Mouse (Mus musculus) stomach, postnatal 0 days (tissue): ENCODE results near the gene Ccn1. TPM values are rescaled to one million over a fixed set of nuclear protein-coding genes. Genes with fewer than 3 reads are reported as not detected.

ENCODE experiments used
- ATAC-seq: fragments of 200-750 bp; cut with Nextera tagmentation; 2 replicates; pipeline ENCODE4 v1.8.0; 2017; ENCODE audit not compliant: low FRiP score, low TSS enrichment
- DNase-seq: peaks from one replicate; pipeline ENCODE4 v3.0.0-alpha.2; 2016; ENCODE audit warnings: low spot score
- H3K27ac ChIP-seq: fragments of 300-500 bp; sonication (generic); replicated peaks from 2 replicates; pipeline ENCODE4 v1.5.1; 2014; ENCODE audit warnings: mild to moderate bottlenecking, control low read depth
- H3K27me3 ChIP-seq: fragments of 300-500 bp; sonication (generic); 2 replicates; pipeline ENCODE4 v1.6.1; 2014; ENCODE audit warnings: low read length; ENCODE audit not compliant: control insufficient read depth, insufficient read depth
- H3K36me3 ChIP-seq: fragments of 300-500 bp; sonication (generic); 2 replicates; pipeline ENCODE4 v1.6.1; 2014; ENCODE audit warnings: low read length, mixed read lengths; ENCODE audit not compliant: control insufficient read depth, insufficient read depth
- H3K4me1 ChIP-seq: fragments of 300-500 bp; sonication (generic); replicated peaks from 2 replicates; pipeline ENCODE4 v1.6.1; 2014; ENCODE audit warnings: antibody characterized with exemption; ENCODE audit not compliant: control insufficient read depth, insufficient read depth
- H3K4me2 ChIP-seq: fragments of 300-500 bp; sonication (generic); replicated peaks from 2 replicates; pipeline ENCODE4 v1.6.1; 2014; ENCODE audit warnings: low read depth, mild to moderate bottlenecking, control low read depth, moderate library complexity
- H3K4me3 ChIP-seq: fragments of 300-500 bp; sonication (generic); 2 replicates; pipeline ENCODE4 v1.5.1; 2014; ENCODE audit warnings: low read depth, low read length, control low read depth
- H3K9ac ChIP-seq: fragments of 300-500 bp; sonication (generic); 2 replicates; pipeline ENCODE4 v1.6.1; 2014; ENCODE audit warnings: mild to moderate bottlenecking, low read length, control low read depth, mixed read lengths
- H3K9me3 ChIP-seq: fragments of 300-500 bp; sonication (generic); 2 replicates; pipeline ENCODE4 v1.6.1; 2016; ENCODE audit warnings: low read length; ENCODE audit not compliant: control insufficient read depth
- CTCF ChIP-seq: IDR thresholded peaks from 2 replicates; pipeline ENCODE4 v1.5.1; 2016; ENCODE audit warnings: antibody characterized with exemption, low read depth, mild to moderate bottlenecking, moderate library complexity
- EP300 ChIP-seq: optimal IDR thresholded peaks from 2 replicates; pipeline ENCODE3; 2016; ENCODE audit warnings: antibody characterized with exemption
- WGBS: fragments of 180-500 bp; shearing (Covaris S2); extraction: QIAGEN DNeasy Blood & Tissue Kit; methylation state at CpG from one replicate; pipeline ENCODE4 v1.1.7; 2014; 5-methylcytosine and 5-hydroxymethylcytosine counted together
- polyA plus RNA-seq: library from polyadenylated mRNA; unstranded; fragments of >200 nt; fragmentation: Nextera tagmentation; extraction: Ambion mirVana; gene quantifications from 2 replicates; pipeline ENCODE4 v1.2.1, GENCODE M21; 2015

Gene Ccn1
- 78.5 and 84.9 TPM in 2 replicates for polyA plus RNA-seq

GRCm38 (mm10) chr3:145649852-145650202, at the start of gene Ccn1:
Ccn1 (minus strand) TSS chr3:145649981.
- peak within 1 kb of the TSS; percentile 76 for H3K4me3 ChIP-seq
- TF ChIP-seq CTCF (no peak; the same call in 1 of the 2 replicates), EP300 (peak; percentile 44)
- no peaks in the 10 kb centered on the region for H3K27me3 ChIP-seq
- peak within 1 kb of the TSS; percentile 86 for H3K4me2 ChIP-seq
- H3K9ac ChIP-seq: peak within 1 kb of the TSS; percentile 91
- H3K9me3 ChIP-seq: no peaks in the 10 kb centered on the region
- ATAC-seq (peak; percentile 77), DNase-seq (peak; percentile 85)
- WGBS: under 1% methylated on average over 28 of the region's 29 CpGs
- H3K36me3 ChIP-seq: peaks cover 6% of the 10 kb centered on the region
- no peaks in the 10 kb centered on the region; the same call in 1 of the 2 replicates for H3K4me1 ChIP-seq
- H3K27ac ChIP-seq: peak within 1 kb of the TSS; percentile 97

DNA sequence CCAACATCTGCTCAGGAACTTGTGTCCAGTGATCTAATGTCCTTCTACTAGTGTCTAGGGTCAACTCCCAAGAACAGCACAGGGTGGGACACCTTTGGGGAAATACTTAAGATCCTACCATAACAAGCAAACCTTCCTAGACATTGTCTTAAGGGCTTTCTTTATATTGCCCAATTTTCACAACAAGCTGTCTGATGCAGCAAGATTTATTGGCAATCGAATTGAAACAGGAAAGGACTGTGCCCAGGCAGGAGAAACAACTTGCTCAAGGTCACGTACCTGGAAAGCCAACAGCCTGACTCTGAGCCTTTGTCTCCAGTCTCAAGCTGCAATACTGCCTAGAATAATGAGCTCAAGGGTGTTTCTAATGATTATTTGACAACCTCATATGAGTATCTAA, 43.6 kb upstream of the Ccn1 start:
- no peaks in the 10 kb centered on the region for H3K27me3 ChIP-seq
- H3K27ac ChIP-seq: no peak overlapping the region
- no peaks in the 10 kb centered on the region for H3K9me3 ChIP-seq
- no peak for DNase-seq
- no peak overlapping the region for H3K4me2 ChIP-seq
- ATAC-seq: no peak
- H3K4me3 ChIP-seq: no peak overlapping the region
- TF ChIP-seq CTCF: no peak
- TF ChIP-seq EP300: no peak
- no peaks in the 10 kb centered on the region for H3K36me3 ChIP-seq
- no peak overlapping the region for H3K9ac ChIP-seq
- 77% methylated on average over 2 of the region's 2 CpGs for WGBS
- H3K4me1 ChIP-seq: no peaks in the 10 kb centered on the region

DNA sequence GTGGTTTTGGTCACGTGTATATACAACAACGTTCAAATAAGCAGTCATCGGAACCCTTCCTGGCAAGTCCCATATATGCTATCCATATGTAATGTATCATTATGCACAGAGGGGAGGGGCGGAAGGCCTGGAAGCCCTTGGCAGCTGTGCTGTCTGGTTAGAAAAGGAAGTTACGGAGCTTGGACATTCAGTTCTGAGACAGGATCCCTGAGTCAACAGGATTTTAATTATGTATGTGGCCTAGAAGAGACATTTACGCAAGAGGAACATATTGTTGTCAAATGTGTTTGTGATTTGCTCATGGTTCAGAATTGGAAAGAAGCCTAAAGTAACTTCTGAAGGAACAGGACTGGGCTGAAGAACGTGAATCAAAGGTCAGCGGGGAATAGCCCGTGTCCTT, 42.3 kb upstream of the Ccn1 start:
- TF ChIP-seq CTCF (no peak), EP300 (no peak)
- DNase-seq (no peak), ATAC-seq (peak; percentile 79; the same call in 1 of the 2 replicates)
- no peaks in the 10 kb centered on the region for H3K9me3 ChIP-seq
- no peaks in the 10 kb centered on the region for H3K4me1 ChIP-seq
- H3K27ac ChIP-seq: no peak overlapping the region
- no peak overlapping the region for H3K4me3 ChIP-seq
- no peaks in the 10 kb centered on the region for H3K27me3 ChIP-seq
- no peak overlapping the region; the same call in 1 of the 2 replicates for H3K4me2 ChIP-seq
- 43% methylated on average over 9 of the region's 9 CpGs for WGBS
- H3K36me3 ChIP-seq: no peaks in the 10 kb centered on the region
- H3K9ac ChIP-seq: no peak overlapping the region

- TF ChIP-seq EP300: no peak
- no peak for TF ChIP-seq CTCF
- WGBS: 49% methylated on average over 7 of the region's 7 CpGs
- ATAC-seq: no peak
Observed at GRCm38 (mm10) chr3:145691415-145691814, 41.6 kb upstream of the Ccn1 start.

GRCm38 (mm10) chr3:145689271-145689670, 39.5 kb upstream of the Ccn1 start:
- TF ChIP-seq CTCF (no peak), EP300 (no peak)
- no peak for DNase-seq
- no peak overlapping the region for H3K27ac ChIP-seq
- H3K4me2 ChIP-seq: no peak overlapping the region
- H3K9ac ChIP-seq: no peak overlapping the region
- H3K9me3 ChIP-seq: no peaks in the 10 kb centered on the region
- no peak overlapping the region for H3K4me3 ChIP-seq
- ATAC-seq: no peak
- 88% methylated on average over 9 of the region's 9 CpGs for WGBS
- no peaks in the 10 kb centered on the region for H3K27me3 ChIP-seq
- no peaks in the 10 kb centered on the region for H3K36me3 ChIP-seq
- H3K4me1 ChIP-seq: no peaks in the 10 kb centered on the region

More at GRCm38 (mm10) chr3:145691415-145691814, 41.6 kb upstream of the Ccn1 start:
- Histone ChIP-seq H3K4me3 (no peak overlapping the region), H3K9me3 (no peaks in the 10 kb centered on the region), H3K27ac (peak overlapping the region; percentile 50; the same call in 1 of the 2 replicates), H3K27me3 (no peaks in the 10 kb centered on the region), H3K4me2 (no peak overlapping the region; the same call in 1 of the 2 replicates), H3K9ac (no peak overlapping the region), H3K4me1 (no peaks in the 10 kb centered on the region), H3K36me3 (no peaks in the 10 kb centered on the region)
- DNase-seq: no peak

GRCm38 (mm10) chr3:145687836-145688235, 38.1 kb upstream of the Ccn1 start:
- Histone ChIP-seq H3K4me2 (no peak overlapping the region), H3K27ac (no peak overlapping the region), H3K36me3 (no peaks in the 10 kb centered on the region), H3K4me1 (no peaks in the 10 kb centered on the region), H3K27me3 (no peaks in the 10 kb centered on the region), H3K9ac (no peak overlapping the region), H3K4me3 (no peak overlapping the region), H3K9me3 (no peaks in the 10 kb centered on the region)
- 52% methylated on average over 5 of the region's 5 CpGs for WGBS
- DNase-seq (no peak), ATAC-seq (no peak)
- no peak for TF ChIP-seq CTCF
- no peak for TF ChIP-seq EP300
